Mouse (Mus musculus) yolk sac, embryonic 10.5 days (tissue): ENCODE results near the gene Afg3l1.
"Not testable (repeated sequence)": the region's sequence is repeated elsewhere in the genome, so short reads cannot be mapped to it uniquely, and the experiment has no call there.

Source experiments
- DNase-seq: peaks from one replicate; pipeline ENCODE4 v3.0.0-alpha.2; 2017; ENCODE audit warnings: low spot score

Afg3l1 gene

GRCm38 (mm10) chr8:123477737-123478258 lies at the start of gene Afg3l1:
Afg3l1 (plus strand) TSS chr8:123477903.
- DNase-seq, result peak; percentile 92

DNA sequence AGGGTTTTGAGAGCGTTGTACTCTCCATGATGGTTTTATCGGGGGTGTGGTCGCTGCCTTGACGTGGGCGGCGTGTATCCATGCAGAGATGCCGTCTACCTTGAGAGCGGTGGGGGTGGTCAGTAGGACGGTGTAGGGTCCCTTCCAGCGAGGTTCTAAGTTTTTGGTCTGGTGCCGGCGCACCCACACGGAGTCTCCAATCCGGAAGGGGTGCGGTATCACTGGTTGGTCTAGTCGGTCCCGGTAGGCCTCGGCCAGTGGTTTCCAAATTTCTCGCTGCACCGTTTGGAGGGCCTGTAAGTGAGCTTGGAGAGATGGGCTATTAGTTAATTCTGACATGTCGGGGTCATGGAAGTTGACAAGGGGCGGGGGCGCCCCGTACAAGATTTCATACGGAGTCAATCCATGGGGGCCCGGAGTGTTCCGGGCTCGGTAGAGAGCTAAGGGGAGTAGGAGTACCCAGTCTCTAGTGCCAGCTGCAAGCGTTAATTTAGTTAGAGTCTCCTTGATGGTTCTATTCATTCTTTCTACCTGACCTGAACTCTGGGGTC lies 49.3 kb upstream of the Afg3l1 start:
- DNase-seq, result no peak

GRCm38 (mm10) chr8:123428939-123429721 lies 48.6 kb upstream of the Afg3l1 start:
- DNase-seq, result no peak

- not testable (repeated sequence) for DNase-seq
These were observed 48.0 kb upstream of the Afg3l1 start for GRCm38 (mm10) chr8:123429722-123430013.

DNA sequence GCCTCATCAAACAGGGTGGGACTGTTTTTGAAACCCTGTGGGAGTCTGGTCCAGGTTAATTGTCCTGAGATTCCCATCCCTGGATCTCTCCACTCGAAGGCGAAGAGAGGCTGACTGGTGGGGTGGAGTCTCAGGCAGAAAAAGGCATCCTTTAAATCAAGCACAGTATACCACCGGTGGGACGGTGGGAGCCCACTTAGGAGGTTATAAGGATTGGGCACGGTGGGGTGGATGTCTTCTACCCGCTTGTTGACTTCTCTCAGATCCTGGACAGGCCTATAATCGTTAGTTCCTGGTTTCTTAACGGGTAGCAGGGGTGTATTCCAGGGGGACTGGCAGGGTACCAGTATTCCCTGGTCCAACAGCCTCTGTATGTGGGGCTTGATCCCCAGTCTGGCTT lies 46.8 kb upstream of the Afg3l1 start:
- DNase-seq, result not testable (repeated sequence)

- DNase-seq, result no peak
These were observed 45.9 kb upstream of the Afg3l1 start for GRCm38 (mm10) chr8:123431616-123432365.

DNA sequence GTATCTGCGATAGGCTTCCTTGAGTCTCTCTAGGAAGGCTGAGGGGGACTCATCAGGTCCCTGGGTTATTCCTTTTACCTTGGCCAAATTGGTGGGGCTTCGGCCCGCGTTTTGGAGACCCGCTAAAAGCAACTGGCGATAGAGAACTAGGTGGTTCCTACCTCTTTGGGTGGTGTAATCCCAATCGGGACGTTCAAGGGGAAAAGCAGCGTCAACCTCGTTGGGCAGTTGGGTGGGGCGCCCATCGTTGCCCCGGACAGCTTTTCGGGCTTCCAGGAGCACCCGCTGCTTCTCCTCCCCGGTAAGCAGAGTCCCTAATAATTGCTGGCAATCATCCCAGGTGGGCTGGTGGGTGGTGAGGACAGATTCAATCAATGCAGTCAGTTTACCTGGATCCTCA lies 45.3 kb upstream of the Afg3l1 start:
- DNase-seq, result no peak

GRCm38 (mm10) chr8:123433241-123433974 lies 44.3 kb upstream of the Afg3l1 start:
- DNase-seq, result not testable (repeated sequence)

- no peak for DNase-seq
These were observed 35.9 kb upstream of the Afg3l1 start for GRCm38 (mm10) chr8:123441788-123442187.

GRCm38 (mm10) chr8:123442351-123442750 lies 35.4 kb upstream of the Afg3l1 start:
- DNase-seq, result no peak

DNA sequence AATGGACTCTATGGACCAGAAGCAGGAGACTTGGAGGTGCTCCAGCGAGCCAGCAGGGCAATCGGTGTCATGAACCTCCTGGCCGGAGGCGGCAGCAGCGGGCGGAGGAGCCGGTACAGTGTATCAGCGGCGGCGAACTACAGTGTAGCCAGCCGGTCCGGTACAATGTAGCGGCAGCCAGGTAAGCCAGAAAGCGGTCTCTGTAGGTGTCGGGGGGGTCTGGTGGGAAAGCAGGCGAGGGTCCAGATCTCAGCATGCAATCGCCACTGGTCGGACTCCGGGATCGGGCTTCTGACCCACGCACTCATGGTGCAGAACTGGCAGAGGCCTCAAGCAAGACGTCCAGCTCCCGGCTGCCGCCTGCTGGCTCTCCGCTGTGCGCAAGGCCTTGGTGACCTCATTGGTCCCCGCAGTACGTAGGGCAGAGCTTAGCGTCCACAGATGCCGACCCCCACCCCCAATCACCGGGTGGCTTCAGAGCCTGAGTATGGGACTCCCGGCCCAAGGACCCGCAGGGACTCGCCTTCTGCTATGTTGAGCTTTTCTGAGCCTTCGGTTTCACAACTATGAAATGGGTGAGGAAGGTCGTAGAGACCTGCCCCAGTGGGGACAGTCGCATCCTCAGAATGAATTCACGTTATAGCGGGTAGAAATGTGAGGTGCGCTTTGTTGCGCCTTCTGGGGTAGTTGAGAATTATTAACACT lies 34.7 kb upstream of the Afg3l1 start:
- peak; percentile 94 for DNase-seq

GRCm38 (mm10) chr8:123443576-123443921 lies 34.2 kb upstream of the Afg3l1 start:
- no peak for DNase-seq

- DNase-seq, result no peak
These were observed 33.6 kb upstream of the Afg3l1 start for GRCm38 (mm10) chr8:123444131-123444530.

- no peak for DNase-seq
These were observed 31.7 kb upstream of the Afg3l1 start for GRCm38 (mm10) chr8:123445981-123446380.

DNA sequence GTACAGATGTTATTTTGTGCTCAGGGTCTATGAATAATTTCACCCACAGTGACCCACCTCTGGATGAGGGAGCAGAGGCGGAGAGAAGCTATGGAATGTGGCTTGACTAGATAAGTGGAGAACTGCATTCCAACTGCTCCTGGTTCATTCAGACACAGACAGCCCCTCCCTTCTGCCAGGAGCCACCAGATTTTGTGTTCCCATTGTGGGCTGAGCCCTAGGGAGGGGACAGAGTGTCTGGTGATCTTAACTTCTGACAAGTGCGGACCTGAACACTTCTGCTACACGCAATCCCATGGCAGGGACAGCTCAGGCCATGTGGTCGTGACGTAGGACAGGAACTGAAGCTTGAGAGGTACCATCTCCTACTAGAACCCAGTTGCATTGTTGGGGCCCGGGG lies 30.9 kb upstream of the Afg3l1 start:
- DNase-seq, result peak; percentile 52

- no peak for DNase-seq
These were observed 26.9 kb upstream of the Afg3l1 start for GRCm38 (mm10) chr8:123450783-123451182.

DNA sequence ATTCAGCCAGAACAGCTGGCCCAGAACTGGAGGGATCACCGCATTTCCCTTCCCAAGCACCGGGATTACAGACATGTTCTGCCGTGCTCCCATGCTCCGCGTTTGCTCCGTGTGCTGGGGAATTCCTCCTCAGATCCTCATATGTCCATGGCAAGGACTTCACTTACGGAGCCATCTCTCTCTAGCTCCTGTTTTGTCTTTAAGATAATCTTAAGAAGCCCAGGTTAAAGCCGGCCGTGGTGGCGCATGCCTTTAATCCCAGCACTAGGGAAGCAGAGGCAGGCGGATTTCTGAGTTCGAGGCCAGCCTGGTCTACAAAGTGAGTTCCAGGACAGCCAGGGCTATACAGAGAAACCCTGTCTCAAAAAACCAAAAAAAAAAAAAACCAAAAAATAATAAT lies 26.0 kb upstream of the Afg3l1 start:
- DNase-seq, result not testable (repeated sequence)

- no peak for DNase-seq
These were observed 25.6 kb upstream of the Afg3l1 start for GRCm38 (mm10) chr8:123452149-123452548.

GRCm38 (mm10) chr8:123453291-123453690 lies 24.4 kb upstream of the Afg3l1 start:
- no peak for DNase-seq

- no peak for DNase-seq
These were observed 23.8 kb upstream of the Afg3l1 start for GRCm38 (mm10) chr8:123453951-123454350.

DNA sequence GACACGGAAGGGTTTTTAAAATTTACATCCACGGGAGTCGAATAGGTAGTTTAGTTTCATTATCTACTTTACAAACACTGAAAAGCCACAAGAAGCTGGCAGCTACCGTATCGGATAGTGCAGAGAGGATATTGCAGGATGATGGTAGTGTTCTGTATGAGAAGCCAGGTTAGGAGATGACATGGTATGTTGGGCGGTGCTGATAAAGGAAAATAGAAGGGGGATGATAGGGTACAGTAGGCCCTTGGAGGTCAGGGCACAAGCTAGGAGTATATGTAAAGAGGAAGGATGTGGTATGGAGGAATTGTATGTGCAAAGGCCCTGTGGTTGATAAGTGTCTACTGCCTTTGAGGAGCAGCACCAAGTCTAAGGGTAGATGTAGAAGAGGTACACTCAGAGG lies 23.1 kb upstream of the Afg3l1 start:
- DNase-seq, result no peak

- no peak for DNase-seq
These were observed 14.1 kb upstream of the Afg3l1 start for GRCm38 (mm10) chr8:123463651-123464050.
